Mouse (Mus musculus): ENCODE measurements around the gene Gsk3a. TPM values are rescaled to one million over a fixed set of nuclear protein-coding genes. Genes with fewer than 3 reads are reported as not detected.

Gene Gsk3a
- total RNA-seq, 2 experiments from 2014 or later: 83.2 to 83.8 TPM

DNA sequence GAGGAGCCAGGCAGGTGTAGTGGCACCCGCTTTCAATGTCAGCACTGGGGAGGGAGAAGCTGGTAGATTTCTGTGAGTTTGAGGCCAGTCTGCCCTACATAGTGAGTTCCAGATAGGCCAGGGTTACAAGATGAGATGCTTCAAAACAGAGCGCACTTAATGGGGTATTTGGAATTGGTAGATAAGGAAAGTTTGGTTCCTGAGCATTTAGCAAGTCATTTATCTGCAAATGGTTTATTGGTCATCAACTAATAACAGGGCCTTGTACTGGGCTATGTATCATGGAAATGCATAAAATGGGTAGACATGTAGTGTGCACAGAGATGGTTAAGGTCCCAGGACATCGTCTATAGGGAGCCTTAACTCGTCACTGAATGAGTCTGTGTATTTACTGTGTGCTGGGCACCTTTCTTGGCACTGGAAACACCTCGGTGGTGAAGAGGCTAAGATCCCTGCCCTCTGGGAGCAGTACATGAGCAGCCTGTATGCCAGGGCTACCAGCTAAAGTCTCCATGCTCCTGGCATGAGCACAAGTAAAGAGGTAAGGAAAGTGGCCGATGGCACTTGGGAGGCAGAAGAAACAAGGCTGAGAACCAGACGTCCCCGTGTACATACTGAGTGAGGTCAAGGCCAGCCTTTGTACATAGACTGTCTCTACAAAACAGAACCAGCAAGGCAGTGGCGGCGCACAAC, 15.2 kb downstream of the Gsk3a start:
- DNase-seq (ENCODE audit: low spot score): no peak

DNA sequence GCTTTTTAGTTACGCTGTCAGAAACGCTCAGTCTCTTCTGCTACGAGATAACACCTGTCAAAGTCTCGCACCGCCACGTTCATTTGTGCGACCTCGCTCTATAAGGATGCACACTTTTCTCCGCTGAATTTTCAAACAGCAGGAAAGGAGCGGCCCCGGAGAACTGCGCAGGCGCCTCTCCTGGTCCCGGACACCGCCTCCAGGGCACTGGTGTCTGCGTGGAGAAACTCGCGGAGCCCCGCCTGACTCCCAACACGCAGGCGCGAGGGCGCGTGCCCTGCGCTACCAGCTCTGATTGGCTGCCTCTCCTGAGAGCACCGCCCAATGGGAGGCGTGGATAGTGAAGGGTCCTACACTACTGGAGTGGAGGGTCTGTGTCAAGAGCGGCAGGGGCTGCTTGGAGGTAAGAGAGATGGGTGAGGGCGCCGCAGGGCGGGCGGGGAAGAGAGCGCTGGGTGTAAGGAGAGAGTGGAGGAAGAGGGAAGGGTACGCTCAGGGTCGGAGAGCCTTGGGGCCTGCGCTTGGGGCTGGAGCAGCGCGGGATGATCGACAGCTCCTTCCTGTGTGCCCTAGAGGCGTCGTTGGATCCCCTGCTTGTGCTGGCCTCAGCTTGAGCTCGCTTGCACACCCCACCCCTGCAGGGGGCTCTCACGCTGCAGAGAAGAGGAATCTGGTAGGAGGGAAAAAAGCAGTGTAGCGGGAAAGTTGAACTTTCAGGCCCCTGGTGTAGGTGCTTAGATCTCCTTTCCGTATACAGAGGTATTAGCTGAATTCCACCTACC, 16.4 kb downstream of the Gsk3a start, which contains the start of gene Zfp526:
Zfp526 (plus strand) TSS at position 324 of the 782 bp plus-strand sequence.
- peak; percentile 98 for DNase-seq (ENCODE audit: low spot score)

- DNase-seq (ENCODE audit: low spot score): peak; percentile 37
Measured at GRCm38 (mm10) chr7:25220457-25221101, 17.1 kb downstream of the Gsk3a start, which contains the start of gene Dedd2. Gene Dedd2, minus strand, starts transcription at chr7:25220615.

- DNase-seq (ENCODE audit: low spot score): peak; percentile 98
Measured at GRCm38 (mm10) chr7:25219756-25220456, 17.7 kb downstream of the Gsk3a start.

DNA sequence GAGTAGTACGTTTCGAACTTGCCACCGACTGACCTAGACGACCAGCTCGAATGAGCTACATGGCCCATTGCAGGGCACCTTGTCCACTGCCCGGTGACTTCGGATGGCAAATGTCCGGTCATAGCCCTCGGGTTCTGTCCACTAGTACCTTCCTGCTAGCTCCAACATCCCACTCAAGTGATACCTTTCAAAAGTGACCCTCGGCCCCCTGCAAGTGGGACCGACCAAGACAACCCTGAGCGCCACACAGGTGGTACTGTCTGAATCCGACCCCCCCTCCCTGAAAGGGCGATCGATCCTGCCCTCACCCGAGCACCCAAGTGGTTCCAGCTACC, 18.3 kb downstream of the Gsk3a start:
- no peak for DNase-seq (ENCODE audit: low spot score)

- DNase-seq (ENCODE audit: low spot score): peak; percentile 28
Measured at GRCm38 (mm10) chr7:25218705-25219415, 18.8 kb downstream of the Gsk3a start.

DNA sequence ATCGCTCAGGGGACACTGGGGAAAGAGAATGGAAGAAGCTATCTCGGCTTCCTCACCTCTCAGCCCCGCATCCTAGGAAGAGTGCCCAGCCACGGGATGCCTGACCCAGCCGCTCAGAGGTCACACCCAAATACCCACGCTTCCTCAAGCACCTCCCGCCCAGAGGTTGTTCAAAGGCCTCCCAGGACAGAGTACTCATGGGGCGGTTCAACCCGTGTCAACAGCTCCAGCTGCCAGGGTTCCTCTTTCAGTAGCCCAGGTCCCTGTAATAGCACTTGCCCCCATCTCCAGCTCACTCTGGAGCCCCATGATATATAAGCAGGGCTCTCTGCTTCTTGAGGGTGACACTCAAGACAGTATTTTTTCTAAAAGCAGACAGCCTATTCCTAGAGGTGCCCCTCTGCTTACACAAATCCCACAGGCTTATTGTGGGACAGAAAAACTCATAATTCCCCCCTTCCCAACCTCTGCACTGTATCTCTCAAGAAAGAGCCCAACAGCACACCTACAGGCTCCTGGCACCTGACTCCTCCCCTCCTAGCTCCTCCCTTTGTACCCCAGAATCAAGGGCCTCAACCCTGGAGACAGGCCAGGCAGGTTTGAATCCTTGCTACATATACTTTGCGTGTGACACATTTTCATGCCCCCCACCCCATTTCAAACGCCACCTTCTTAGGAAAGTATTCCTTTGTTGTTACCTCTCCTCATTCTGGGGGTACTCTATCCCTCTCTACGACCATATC, 19.8 kb downstream of the Gsk3a start:
- DNase-seq (ENCODE audit: low spot score): no peak

DNA sequence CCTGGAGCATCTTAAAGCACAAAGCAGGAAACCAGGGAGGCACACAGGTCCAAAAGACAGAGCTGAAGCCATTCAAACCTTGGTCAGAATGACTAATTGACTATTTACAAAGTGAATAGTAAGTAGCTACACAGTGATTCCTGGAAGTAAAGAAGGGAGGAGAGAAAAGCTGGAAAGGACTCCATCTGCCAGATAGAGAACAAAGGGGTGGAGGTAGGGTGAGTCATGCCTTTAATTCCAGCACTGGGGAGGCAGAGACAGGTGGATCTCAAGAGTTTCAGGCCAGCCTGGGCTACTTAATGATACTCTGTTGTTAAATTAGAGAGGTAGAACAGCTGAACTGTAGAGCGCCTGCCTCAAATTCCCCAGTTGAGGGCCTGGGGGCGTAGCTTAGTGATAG, 23.5 kb downstream of the Gsk3a start:
- DNase-seq (ENCODE audit: low spot score): no peak

DNA sequence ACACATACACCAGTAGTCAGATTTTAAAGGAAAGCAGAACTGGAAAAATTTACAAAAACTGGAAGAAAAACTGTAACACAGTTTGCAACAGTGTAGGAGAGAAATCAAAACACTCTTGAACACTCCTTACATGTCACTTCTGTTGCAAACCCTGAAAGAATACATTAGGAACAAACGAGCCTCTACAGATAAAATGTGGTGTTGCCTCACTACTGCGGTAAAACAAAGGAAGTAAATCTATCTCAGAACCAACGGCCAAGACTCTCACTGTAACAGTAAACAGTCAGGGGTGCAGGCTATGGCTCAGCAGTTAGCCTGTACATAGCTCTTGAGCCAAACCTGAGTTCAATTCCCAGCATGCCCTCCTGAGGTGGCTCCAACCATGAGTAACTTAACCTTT, 24.6 kb downstream of the Gsk3a start:
- DNase-seq (ENCODE audit: low spot score): no peak

DNA sequence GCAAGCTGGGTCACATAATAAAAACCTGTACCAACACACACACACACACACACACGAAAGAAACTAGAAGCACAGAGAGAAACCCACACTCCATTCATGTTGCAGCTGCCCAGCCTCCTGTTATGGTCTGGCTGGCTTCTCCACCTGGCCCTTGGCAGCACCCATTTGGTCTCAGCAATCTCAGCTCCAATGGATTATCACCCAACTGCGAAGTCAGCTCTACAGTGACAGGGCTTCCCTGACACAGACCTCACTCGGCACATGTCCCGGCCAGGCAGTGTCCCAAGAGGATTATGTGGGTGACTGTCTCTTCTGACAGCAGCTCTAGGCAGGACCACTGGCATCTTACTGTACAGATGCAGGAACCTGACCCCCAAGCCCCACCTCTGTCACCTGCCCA, 27.2 kb downstream of the Gsk3a start:
- peak; percentile 87 for DNase-seq (ENCODE audit: low spot score)

DNA sequence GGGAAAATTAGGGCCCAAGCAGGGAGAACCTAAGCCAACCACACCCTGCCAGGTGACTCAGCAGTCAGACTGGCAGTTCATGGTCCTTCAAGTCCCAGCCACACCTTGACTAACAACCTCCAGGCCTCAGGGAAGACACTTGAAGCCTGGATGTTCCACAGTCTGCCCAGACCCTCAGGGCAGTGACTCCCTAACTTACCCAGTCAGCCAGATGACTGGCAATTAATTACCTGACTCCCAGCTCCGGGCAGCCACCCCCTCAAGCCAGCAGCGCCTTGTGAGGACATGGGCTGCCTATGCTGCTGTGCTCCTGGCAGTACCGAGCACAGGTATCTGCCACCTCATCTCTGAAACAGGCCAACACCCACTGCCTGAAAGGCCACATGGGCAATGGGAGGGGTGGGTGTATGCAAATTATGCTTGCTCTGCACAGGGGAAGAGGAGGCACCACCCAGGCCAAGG, 28.5 kb downstream of the Gsk3a start:
- no peak for DNase-seq (ENCODE audit: low spot score)

GRCm38 (mm10) chr7:25206094-25206830, 31.4 kb downstream of the Gsk3a start:
- peak; percentile 40 for DNase-seq (ENCODE audit: low spot score)

DNA sequence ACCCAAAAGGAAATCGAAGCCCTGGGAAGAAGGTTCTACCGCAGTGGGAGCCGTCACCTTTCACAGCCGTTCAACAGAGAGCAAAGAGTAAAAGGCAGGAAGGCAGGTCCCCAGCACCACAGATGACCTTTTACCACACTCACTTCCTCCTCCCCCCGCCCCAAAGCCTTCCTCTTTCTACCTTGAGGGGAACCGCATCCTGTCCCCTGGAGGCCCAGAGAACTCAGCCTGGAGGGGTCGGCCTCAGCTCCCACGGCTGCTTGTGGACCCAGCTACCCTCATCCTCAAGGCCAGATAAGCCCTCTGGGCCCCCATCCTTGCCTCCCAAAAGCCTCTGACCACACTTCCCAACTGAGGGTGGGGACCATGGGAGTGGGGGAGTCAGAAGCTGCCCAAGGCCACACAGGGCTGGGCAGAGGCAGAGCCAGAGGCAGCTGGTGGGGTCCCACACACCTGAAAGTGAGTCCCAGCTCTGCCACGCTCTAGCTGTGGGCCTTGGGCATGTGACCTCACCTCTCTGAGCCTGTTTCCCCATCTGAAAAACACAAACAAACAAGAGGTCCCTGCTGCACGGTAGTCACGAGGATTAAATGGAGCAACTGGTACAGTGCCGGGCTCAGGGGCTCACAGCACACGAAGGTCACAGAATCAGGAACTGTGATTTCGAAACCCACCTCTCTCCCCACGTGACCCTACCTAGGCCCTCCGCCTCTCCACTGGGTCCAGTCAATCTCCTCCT, 32.1 kb downstream of the Gsk3a start:
- DNase-seq (ENCODE audit: low spot score): no peak

DNA sequence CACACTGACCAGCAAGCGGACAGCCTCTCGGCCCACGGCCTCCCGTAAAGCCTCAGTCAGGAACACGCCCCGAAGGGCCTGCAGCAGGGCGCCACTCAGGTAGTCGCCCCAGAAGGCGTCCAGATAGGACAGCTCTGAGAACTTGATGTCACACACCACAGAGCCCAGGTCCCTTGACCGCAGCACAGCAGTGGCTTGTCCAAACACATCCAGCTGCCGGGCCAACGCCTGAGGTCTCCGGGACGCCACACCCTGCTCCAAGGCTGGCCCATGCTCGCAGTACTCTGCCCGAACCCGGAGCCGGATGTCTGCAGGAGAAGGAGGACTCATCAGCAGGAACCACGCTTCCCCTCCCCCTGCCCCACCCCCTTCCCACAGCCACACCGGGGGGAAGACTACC, 34.0 kb downstream of the Gsk3a start:
- no peak for DNase-seq (ENCODE audit: low spot score)

DNA sequence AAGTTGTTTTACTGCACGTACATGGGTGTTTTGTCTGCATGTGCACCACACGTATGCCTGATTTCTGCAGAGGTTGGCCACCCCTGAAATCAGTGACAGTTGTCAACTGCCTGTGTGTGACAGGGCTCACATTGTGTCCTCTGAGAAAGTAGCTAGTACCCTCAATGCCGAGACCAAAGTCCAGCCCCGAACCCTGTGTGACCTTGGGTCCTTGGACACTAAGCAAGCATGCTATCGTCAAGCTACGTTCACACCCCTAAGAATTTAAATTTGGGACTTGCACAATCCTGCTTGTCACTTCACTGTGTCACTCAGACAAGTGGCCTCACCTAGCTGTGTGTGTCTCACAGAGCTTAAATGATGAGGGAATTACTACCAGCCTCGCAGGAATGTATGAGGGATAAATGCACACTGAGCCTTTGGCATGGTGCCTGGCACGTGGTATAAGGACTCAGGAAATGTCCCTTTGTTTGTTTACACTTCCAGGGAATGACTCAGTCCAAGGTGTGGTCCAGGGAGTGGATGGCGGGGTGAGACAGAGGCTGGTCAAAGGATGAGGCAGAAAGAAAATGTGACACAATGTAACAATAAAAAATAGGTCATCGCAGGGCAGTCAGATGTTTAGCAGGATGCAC, 40.1 kb downstream of the Gsk3a start:
- no peak for DNase-seq (ENCODE audit: low spot score)

DNA sequence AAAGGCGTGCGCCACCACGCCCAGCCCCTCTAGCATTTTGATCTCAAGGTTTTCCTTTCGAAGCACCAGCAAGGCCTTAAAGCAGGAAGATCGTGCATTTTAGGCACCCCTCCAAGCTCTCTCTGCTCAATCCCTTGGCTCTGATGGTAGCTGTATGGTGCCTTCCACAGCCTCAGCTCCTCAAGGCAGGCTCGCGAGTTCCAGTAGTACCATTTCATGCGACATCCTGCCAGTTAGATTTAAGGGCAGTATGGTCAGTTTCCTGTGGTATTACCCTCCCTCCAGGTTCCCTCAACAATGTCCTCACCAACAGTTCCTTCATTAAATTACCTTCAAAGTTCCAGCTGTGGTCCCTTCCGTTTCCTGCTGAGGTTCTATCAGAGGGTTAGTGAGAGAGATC, 41.5 kb downstream of the Gsk3a start:
- no peak for DNase-seq (ENCODE audit: low spot score)

DNA sequence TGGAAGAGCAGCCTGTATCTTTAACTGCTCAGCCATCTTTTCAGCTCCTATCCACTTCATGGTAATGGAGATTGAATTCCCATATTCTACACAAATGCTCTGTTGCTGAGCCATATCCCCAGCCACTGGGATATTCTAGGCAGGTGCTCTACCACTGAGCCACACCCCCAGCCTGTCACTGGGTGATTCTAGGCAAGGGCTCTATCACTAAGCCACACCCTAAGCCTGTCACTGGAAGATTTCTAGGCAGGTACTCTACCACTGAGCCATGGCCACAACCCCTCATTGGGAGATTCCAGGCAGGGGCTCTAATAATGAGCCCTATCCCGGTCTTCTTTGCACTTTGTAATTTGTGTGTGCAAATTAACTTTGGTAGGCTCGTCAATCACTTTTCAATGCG, 42.5 kb downstream of the Gsk3a start:
- DNase-seq (ENCODE audit: low spot score): no peak

GRCm38 (mm10) chr7:25192110-25192509, 45.5 kb downstream of the Gsk3a start:
- DNase-seq (ENCODE audit: low spot score): no peak

Measured in gastrocnemius, adult 18-20 months (tissue).